In genomic region chr19:47269729-47270128, GRCm38 (mm10) we compare ENCODE assay signal across 11 mouse cellular contexts.
DNase-seq lines count a peak whose midpoint lies in the region; ATAC-seq and TF ChIP-seq lines count a peak whose summit lies in the region.
"Had no signal": no experiment of that assay in that cellular context is flagged by ENCODE, and none has a peak within 500 bp of the region (broad histone marks: within the 10 kb centered on the region; RNA-seq: fewer than 3 reads in every experiment).

No protein-coding gene starts in this region.

- WGBS in kidney, embryonic 15.5 days = 52% methylated on average over 8 of the region's 8 CpGs
- 57% methylated on average over 8 of the region's 8 CpGs for WGBS in limb, embryonic 13.5 days

- ATAC-seq in kidney, embryonic 15.5 days (replicated peaks; ENCODE audit: low FRiP score) = no peak; the same call in 1 of the 2 replicates
- no peak for ATAC-seq in limb, embryonic 13.5 days (ENCODE audit: low FRiP score, low read depth)
- ATAC-seq in activated CD4-positive, CD25-positive, alpha-beta regulatory T cell, adult 4 months = no peak

- H3K4me3 ChIP-seq in kidney, embryonic 15.5 days (replicated peaks) = no peak overlapping the region
- no peak overlapping the region for H3K4me3 ChIP-seq in ES-E14 (ENCODE audit: insufficient read depth in 1 of 2, low read depth in 1 of 2, low read length in 2 of 2, poor library complexity in 1 of 2, severe bottlenecking in 1 of 2)
- no peak overlapping the region for H3K4me3 ChIP-seq in limb, embryonic 13.5 days
- H3K4me3 ChIP-seq: stomach, embryonic 15.5 days had no signal

- H3K4me1 ChIP-seq in kidney, embryonic 15.5 days = no peaks in the 10 kb centered on the region
- H3K4me1 ChIP-seq in ES-E14 (ENCODE audit: control insufficient read depth in 2 of 2, insufficient read depth in 2 of 2, low read length in 2 of 2, poor library complexity in 1 of 2) = peaks cover 0 to 4% of the 10 kb centered on the region in 2 experiments; a peak in 1 of 4 replicates
- no peaks in the 10 kb centered on the region for H3K4me1 ChIP-seq in limb, embryonic 13.5 days
- H3K4me1 ChIP-seq: stomach, embryonic 15.5 days had no signal

- H3K9ac ChIP-seq in kidney, embryonic 15.5 days = no peak overlapping the region
- H3K9ac ChIP-seq in ES-E14 (ENCODE audit: insufficient read depth, low read depth, low read length, poor library complexity, severe bottlenecking) = no peak overlapping the region
- H3K9ac ChIP-seq in limb, embryonic 13.5 days = 0 out of 2 replicates have a peak overlapping the region, but pooled peaks have one; percentile 1
- H3K9ac ChIP-seq: stomach, embryonic 15.5 days had no signal

- no peak overlapping the region for H3K4me2 ChIP-seq in kidney, embryonic 15.5 days
- no peak overlapping the region for H3K4me2 ChIP-seq in limb, embryonic 13.5 days (replicated peaks)
- H3K4me2 ChIP-seq: stomach, embryonic 15.5 days had no signal

- H3K27ac ChIP-seq in kidney, embryonic 15.5 days = no peak overlapping the region
- no peak overlapping the region for H3K27ac ChIP-seq in ES-E14 (ENCODE audit: insufficient read depth, low read depth, low read length, poor library complexity, severe bottlenecking)
- H3K27ac ChIP-seq in limb, embryonic 13.5 days = no peak overlapping the region
- H3K27ac ChIP-seq: stomach, embryonic 15.5 days had no signal

- peaks cover 93% of the 10 kb centered on the region for H3K36me3 ChIP-seq in kidney, embryonic 15.5 days
- peaks cover 22% of the 10 kb centered on the region; the same call in 1 of the 2 replicates for H3K36me3 ChIP-seq in ES-E14 (ENCODE audit: control insufficient read depth, insufficient read depth, low read length, poor library complexity, severe bottlenecking)
- H3K36me3 ChIP-seq in limb, embryonic 13.5 days = peaks cover 94% of the 10 kb centered on the region

- no peaks in the 10 kb centered on the region for H3K27me3 ChIP-seq in kidney, embryonic 15.5 days
- H3K27me3 ChIP-seq in limb, embryonic 13.5 days = no peaks in the 10 kb centered on the region
- H3K27me3 ChIP-seq: stomach, embryonic 15.5 days had no signal

- no peaks in the 10 kb centered on the region for H3K9me3 ChIP-seq in kidney, embryonic 15.5 days (replicated peaks)
- H3K9me3 ChIP-seq in ES-E14 (ENCODE audit: control insufficient read depth, insufficient read depth, low read depth, low read length) = no peaks in the 10 kb centered on the region
- no peaks in the 10 kb centered on the region for H3K9me3 ChIP-seq in limb, embryonic 13.5 days
- H3K9me3 ChIP-seq: stomach, embryonic 15.5 days had no signal

- DNase-seq in adrenal gland, postnatal 14 days = peak; percentile 48
- DNase-seq in adrenal gland, adult 8-10 months = no peak
- peak; percentile 65 for DNase-seq in kidney, postnatal 10 days
- DNase-seq in ES-E14 (ENCODE audit: low read depth, low spot score) = no peak
- no peak for DNase-seq in natural killer cell, adult 2 months (ENCODE audit: low spot score in 2 of 2)
- DNase-seq: adrenal gland, postnatal 10 days; B cell, adult 2 months had no signal

- in situ Hi-C loops in ES-E14 (cut with MboI; ENCODE audit: low sequenced_read_pairs in 2 of 2, unreplicated experiment in 2 of 2) = loop anchor here in 1 of 2 experiments (5.0 kb wide), 2 partner anchors 68 to 233 kb away; no protein-coding TSS in a partner anchor

TF ChIP-seq in ES-E14, 5 proteins besides CTCF, POLR2A, EP300 and RAD21:
- TF ChIP-seq MAFK (IDR thresholded peaks at IDR 0.05; ENCODE audit: insufficient read depth, low read depth, low read length) (no peak), HCFC1 (IDR thresholded peaks at IDR 0.05; ENCODE audit: borderline replicate concordance, insufficient read depth, low read length) (no peak), ZC3H11A (IDR thresholded peaks at IDR 0.05; ENCODE audit: borderline replicate concordance, low read depth, low read length) (peak; percentile 16; the same call in 1 of the 2 replicates), CHD2 (IDR thresholded peaks at IDR 0.05; ENCODE audit: low read depth, low read length) (no peak)

Comparison
In these comparisons a context has a peak if more than half of its experiments do, and no peak if none do; other contexts are left out.
1. DNase-seq: peak in adrenal gland, postnatal 14 days (single experiment) and kidney, postnatal 10 days (single experiment); none in adrenal gland, adult 8-10 months (single experiment), ES-E14 (single experiment) and natural killer cell, adult 2 months (0 of 2).